Mouse (Mus musculus) kidney, adult 9 months (tissue): ENCODE results near the gene 4921511C20Rik.

Experiments used
- DNase-seq: peaks from one replicate; pipeline ENCODE4 v3.0.0; 2022

The 4921511C20Rik gene

DNA sequence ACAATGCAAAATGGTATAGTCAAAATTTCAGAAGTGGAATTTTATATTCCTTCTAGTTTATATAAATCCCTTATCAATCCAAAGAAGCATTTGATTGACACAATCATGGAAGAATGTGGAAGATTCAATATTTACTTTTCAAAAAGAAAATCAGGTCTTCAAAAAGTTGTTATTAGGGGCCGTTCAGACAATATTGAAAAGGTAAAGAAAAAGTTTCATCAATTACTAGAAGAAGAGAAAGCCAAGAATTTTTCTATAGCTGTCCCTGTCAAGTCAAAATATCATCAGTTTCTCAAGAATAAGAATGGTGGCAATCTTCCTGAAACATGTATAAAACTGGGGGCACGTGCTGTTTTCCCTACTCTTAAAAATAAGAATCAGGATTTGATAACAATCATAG, at the start of gene 4921511C20Rik:
TSS of gene 4921511C20Rik (plus strand) at position 301 of the 400 bp plus-strand sequence.
- no peak for DNase-seq
